Mouse (Mus musculus) adrenal gland, postnatal 10 days (tissue): ENCODE data around the gene Kdm5a. TPM values are rescaled to one million over a fixed set of nuclear protein-coding genes. Genes with fewer than 3 reads are reported as not detected.

Source experiments
- DNase-seq: peaks from one replicate; pipeline ENCODE4 v3.0.0; 2021; ENCODE audit warnings: mixed read lengths
- total RNA-seq, 2 experiments: library from RNA; stranded (reverse); gene quantifications; 2 replicates each; pipeline ENCODE4 v1.2.3; 2021

Kdm5a gene
- total RNA-seq, 2 experiments from 2014 or later = 47.6 to 61.9 TPM

- no peak for DNase-seq
Observed at GRCm38 (mm10) chr6:120472455-120473140, 108.7 kb downstream of the Kdm5a start.

GRCm38 (mm10) chr6:120473427-120473826 is 109.5 kb downstream of the Kdm5a start:
- no peak for DNase-seq

GRCm38 (mm10) chr6:120475288-120475687 is 111.4 kb downstream of the Kdm5a start:
- DNase-seq = no peak

GRCm38 (mm10) chr6:120479302-120479701 is 115.4 kb downstream of the Kdm5a start:
- DNase-seq = no peak

- DNase-seq = no peak
Observed at GRCm38 (mm10) chr6:120480361-120480760, 116.4 kb downstream of the Kdm5a start.

- DNase-seq = peak; percentile 34
Observed at GRCm38 (mm10) chr6:120481538-120481937, 117.6 kb downstream of the Kdm5a start.

- DNase-seq = no peak
Observed at GRCm38 (mm10) chr6:120482021-120482420, 118.1 kb downstream of the Kdm5a start.

- no peak for DNase-seq
Observed at GRCm38 (mm10) chr6:120482756-120483155, 118.8 kb downstream of the Kdm5a start.

GRCm38 (mm10) chr6:120483211-120483626 is 119.3 kb downstream of the Kdm5a start:
- peak; percentile 67 for DNase-seq

- no peak for DNase-seq
Observed at GRCm38 (mm10) chr6:120485038-120485437, 121.1 kb downstream of the Kdm5a start.

- DNase-seq = no peak
Observed at GRCm38 (mm10) chr6:120486051-120486510, 122.2 kb downstream of the Kdm5a start.

GRCm38 (mm10) chr6:120488647-120489046 is 124.7 kb downstream of the Kdm5a start:
- DNase-seq = no peak

- no peak for DNase-seq
Observed at GRCm38 (mm10) chr6:120489461-120489860, 125.5 kb downstream of the Kdm5a start.

- DNase-seq = no peak
Observed at GRCm38 (mm10) chr6:120491064-120491463, 127.1 kb downstream of the Kdm5a start.

- DNase-seq = no peak
Observed at GRCm38 (mm10) chr6:120491862-120492498, 128.1 kb downstream of the Kdm5a start.

- DNase-seq = peak; percentile 47
Observed at GRCm38 (mm10) chr6:120492499-120493373, 128.8 kb downstream of the Kdm5a start.

GRCm38 (mm10) chr6:120493374-120494181 is 129.7 kb downstream of the Kdm5a start, which contains the start of gene Tmem121b:
TSS of gene Tmem121b (minus strand) at chr6:120493807.
- peak; percentile 72 for DNase-seq
